Mouse (Mus musculus) brown adipose tissue, adult 24 weeks (tissue): ENCODE measurements around the gene Zmiz2. TPM values are rescaled to one million over a fixed set of nuclear protein-coding genes. Genes with fewer than 3 reads are reported as not detected.

ENCODE experiments used
- polyA plus RNA-seq: library from polyadenylated mRNA; stranded (reverse); fragments of >200 nt; gene quantifications from 2 replicates; pipeline ENCODE4 v1.2.4, GENCODE M21; 2012; ENCODE audit not compliant: missing spikeins, insufficient read depth, insufficient read length

Zmiz2 gene
- polyA plus RNA-seq, 1 experiment: 25.1 TPM

Other genes with a start within 250 kb of the Zmiz2 start
- not detected in 2 replicates for gene A730071L15Rik, start 189.0 kb upstream of the Zmiz2 start, polyA plus RNA-seq
- 19.4 and 22.0 TPM in 2 replicates for gene Nudcd3, start 188.7 kb upstream of the Zmiz2 start, polyA plus RNA-seq
- gene Npc1l1, start 158.9 kb upstream of the Zmiz2 start, polyA plus RNA-seq: not detected in 2 replicates
- gene Ddx56, start 121.3 kb upstream of the Zmiz2 start, polyA plus RNA-seq: 13.0 and 14.2 TPM in 2 replicates
- 47.2 and 47.6 TPM in 2 replicates for gene Tmed4, start 114.2 kb upstream of the Zmiz2 start, polyA plus RNA-seq
- gene Ogdh, start 97.4 kb upstream of the Zmiz2 start, polyA plus RNA-seq: 1,179 and 1,285 TPM in 2 replicates
- 1,997 and 2,277 TPM in 2 replicates for gene Ppia, start 26.4 kb downstream of the Zmiz2 start, polyA plus RNA-seq
- gene H2afv, start 55.4 kb downstream of the Zmiz2 start, polyA plus RNA-seq: 54.3 and 66.3 TPM in 2 replicates
- 25.2 and 39.9 TPM in 2 replicates for gene Purb, start 86.8 kb downstream of the Zmiz2 start, polyA plus RNA-seq
- 0.71 and 2.9 TPM in 2 replicates for gene Myo1g, start 131.9 kb downstream of the Zmiz2 start, polyA plus RNA-seq
- gene Ccm2, start 157.8 kb downstream of the Zmiz2 start, polyA plus RNA-seq: 26.2 and 29.6 TPM in 2 replicates
- not detected in 2 replicates for gene Nacad, start 217.0 kb downstream of the Zmiz2 start, polyA plus RNA-seq
- gene Tbrg4, start 237.0 kb downstream of the Zmiz2 start, polyA plus RNA-seq: 57.4 and 57.7 TPM in 2 replicates
- gene Wap, start 249.6 kb downstream of the Zmiz2 start, polyA plus RNA-seq: not detected in 2 replicates